Mouse (Mus musculus) small intestine, adult 2 months (tissue): Measurements from ENCODE around the gene AC140267.1. TPM values are rescaled to one million over a fixed set of nuclear protein-coding genes. Genes with fewer than 3 reads are reported as not detected.
A peak's percentile ranks its signal among the peaks of the same experiment; 100 is the strongest.

Source experiments
- H3K27ac ChIP-seq: fragments of 200-500 bp; 2 replicates; pipeline ENCODE4 v1.5.1; 2012; ENCODE audit warnings: low read depth, low read length, control low read depth, inconsistent platforms; ENCODE audit not compliant: insufficient read depth
- H3K27me3 ChIP-seq: fragments of 200-500 bp; 2 replicates; pipeline ENCODE4 v1.6.1; 2012; ENCODE audit warnings: mild to moderate bottlenecking, moderate library complexity, low read length, inconsistent platforms; ENCODE audit not compliant: control insufficient read depth, insufficient read depth
- H3K36me3 ChIP-seq: fragments of 200-500 bp; 2 replicates; pipeline ENCODE4 v1.6.1; 2012; ENCODE audit warnings: mild to moderate bottlenecking, low read length, control low read depth, inconsistent platforms; ENCODE audit not compliant: control insufficient read depth, insufficient read depth
- H3K4me1 ChIP-seq: fragments of 200-500 bp; 2 replicates; pipeline ENCODE4 v1.6.1; 2012; ENCODE audit warnings: low read length, inconsistent platforms, mixed read lengths; ENCODE audit not compliant: control insufficient read depth, insufficient read depth, insufficient read length
- H3K4me3 ChIP-seq: fragments of 200-500 bp; 2 replicates; pipeline ENCODE4 v1.5.1; 2012; ENCODE audit warnings: low read depth, mild to moderate bottlenecking, control low read depth, inconsistent platforms, low read length, moderate library complexity
- CTCF ChIP-seq: fragments of 200-500 bp; IDR thresholded peaks from 2 replicates; pipeline ENCODE4 v1.5.1; 2012; ENCODE audit warnings: low read depth, mild to moderate bottlenecking, control low read depth, inconsistent platforms, low read length, moderate library complexity, mixed read lengths; ENCODE audit not compliant: insufficient replicate concordance, insufficient read length; ENCODE audit errors: extremely low read depth
- POLR2A ChIP-seq: fragments of 200-500 bp; IDR thresholded peaks from 2 replicates; pipeline ENCODE4 v1.6.1; 2012; ENCODE audit warnings: low read depth, mild to moderate bottlenecking, control low read depth, inconsistent platforms, low read length, moderate library complexity
- WGBS: fragments of 180-500 bp; shearing (Covaris S2); methylation state at CpG from one replicate; pipeline ENCODE4 v1.1.7; 2018; 5-methylcytosine and 5-hydroxymethylcytosine counted together
- polyA plus RNA-seq: library from polyadenylated mRNA; depleted of rRNA; stranded (reverse); fragments of >200 nt; gene quantifications from 2 replicates; pipeline ENCODE4 v1.2.3, GENCODE M21; 2012

The AC140267.1 gene
- polyA plus RNA-seq, 1 experiment, result not detected

DNA sequence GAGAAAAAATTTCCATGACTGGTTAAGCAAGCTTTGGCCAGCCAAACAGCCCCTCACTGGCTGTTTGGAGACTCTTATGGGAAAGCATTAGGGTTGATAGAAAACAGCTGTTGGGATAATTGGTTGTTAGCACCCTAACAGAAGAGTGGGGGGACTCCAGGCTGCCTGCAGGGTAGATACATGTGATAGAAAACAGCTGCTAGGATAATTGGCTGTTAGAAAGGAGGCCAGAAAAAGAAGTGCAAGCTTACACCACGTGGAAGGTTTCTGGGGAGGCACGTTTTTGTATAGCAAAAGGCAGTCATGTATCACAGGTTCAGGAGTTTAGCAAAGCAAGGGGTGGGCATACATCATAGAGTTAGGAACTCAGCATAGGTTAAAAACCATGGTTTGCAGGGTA, 17.9 kb downstream of the AC140267.1 start:
- no peak for TF ChIP-seq CTCF
- peak overlapping the region; percentile 99 for H3K27ac ChIP-seq
- 32% methylated on average over 2 of the region's 2 CpGs for WGBS

DNA sequence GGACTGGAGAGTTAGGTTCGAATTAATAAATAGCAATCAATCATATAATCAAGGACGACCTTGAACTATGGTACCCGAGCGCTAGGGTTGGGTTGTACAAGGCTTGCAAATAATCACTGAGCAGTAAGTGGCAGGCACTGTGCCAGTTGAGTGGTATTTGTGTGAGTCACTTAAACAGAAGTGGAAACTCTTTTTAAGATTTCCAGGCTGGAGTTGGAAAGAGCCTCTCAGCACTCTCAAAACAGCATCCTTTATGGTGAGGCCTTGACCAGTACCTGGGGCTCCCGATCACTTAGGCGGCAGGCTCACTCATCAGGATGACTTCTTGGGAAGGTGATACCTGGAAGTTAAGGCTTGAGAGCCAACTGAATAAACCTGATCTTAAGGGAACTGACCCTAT, 18.6 kb downstream of the AC140267.1 start:
- peak overlapping the region; percentile 66 for H3K4me3 ChIP-seq
- no peaks in the 10 kb centered on the region for H3K27me3 ChIP-seq
- WGBS, result 9% methylated on average over 6 of the region's 6 CpGs

More for the DNA sequence above, 17.9 kb downstream of the AC140267.1 start:
- peaks cover 37% of the 10 kb centered on the region for H3K4me1 ChIP-seq
- no peaks in the 10 kb centered on the region for H3K27me3 ChIP-seq
- H3K36me3 ChIP-seq, result peaks cover 42% of the 10 kb centered on the region
- H3K4me3 ChIP-seq, result no peak overlapping the region

DNA sequence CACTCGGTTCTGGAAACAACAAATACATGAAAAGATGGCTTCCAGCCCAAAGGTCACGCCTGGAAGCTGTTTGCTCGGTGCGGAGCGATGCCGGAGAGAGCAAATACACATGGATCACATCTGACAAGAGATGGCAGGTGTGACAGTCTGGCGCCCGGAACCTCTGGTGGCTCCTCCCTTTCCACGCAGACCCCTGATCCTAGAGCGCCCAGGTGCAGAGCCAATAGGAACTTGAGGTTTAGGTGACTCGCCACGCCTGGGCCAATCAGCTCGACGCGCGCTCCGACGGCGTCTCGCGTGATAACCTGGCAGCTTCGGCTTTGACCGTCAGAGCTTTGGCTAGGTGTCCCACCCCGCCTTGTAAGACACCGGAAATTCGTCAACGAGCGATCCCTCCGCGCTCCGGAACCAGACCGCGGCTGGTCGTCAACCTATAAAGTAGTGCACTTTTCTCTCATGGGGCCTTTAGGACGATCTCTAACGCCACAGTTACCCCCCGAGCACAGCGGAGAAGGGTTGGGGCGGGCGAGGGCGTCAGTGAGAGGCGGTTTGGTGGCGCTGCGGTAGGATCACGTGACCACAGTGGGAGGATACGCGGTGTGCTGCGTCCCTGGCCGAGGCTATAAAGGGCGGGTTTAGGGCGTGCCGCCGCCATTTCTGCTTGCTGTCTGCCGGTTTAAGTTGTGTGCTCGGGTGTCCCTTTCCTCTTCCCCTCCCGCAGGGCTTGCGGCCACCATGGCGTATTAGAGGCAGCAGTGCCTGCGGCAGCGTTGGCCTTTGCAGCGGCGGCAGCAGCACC, 19.4 kb downstream of the AC140267.1 start, which contains the start of gene Atf4:
Atf4 (plus strand) TSS at position 338 of the 799 bp plus-strand sequence.
- Histone ChIP-seq H3K4me1 (peaks cover 29% of the 10 kb centered on the region; the same call in 1 of the 2 replicates), H3K27me3 (no peaks in the 10 kb centered on the region), H3K27ac (peak within 1 kb of the TSS; percentile 99), H3K4me3 (peak within 1 kb of the TSS; percentile 84), H3K36me3 (peaks cover 26% of the 10 kb centered on the region)
- under 1% methylated on average over 62 of the region's 62 CpGs for WGBS
- TF ChIP-seq CTCF (no peak), POLR2A (peak; percentile 100)

More for the DNA sequence above, 18.6 kb downstream of the AC140267.1 start:
- Histone ChIP-seq H3K4me1 (peaks cover 37% of the 10 kb centered on the region), H3K27ac (peak overlapping the region; percentile 99), H3K36me3 (peaks cover 35% of the 10 kb centered on the region)
- TF ChIP-seq POLR2A (no peak), CTCF (no peak)

DNA sequence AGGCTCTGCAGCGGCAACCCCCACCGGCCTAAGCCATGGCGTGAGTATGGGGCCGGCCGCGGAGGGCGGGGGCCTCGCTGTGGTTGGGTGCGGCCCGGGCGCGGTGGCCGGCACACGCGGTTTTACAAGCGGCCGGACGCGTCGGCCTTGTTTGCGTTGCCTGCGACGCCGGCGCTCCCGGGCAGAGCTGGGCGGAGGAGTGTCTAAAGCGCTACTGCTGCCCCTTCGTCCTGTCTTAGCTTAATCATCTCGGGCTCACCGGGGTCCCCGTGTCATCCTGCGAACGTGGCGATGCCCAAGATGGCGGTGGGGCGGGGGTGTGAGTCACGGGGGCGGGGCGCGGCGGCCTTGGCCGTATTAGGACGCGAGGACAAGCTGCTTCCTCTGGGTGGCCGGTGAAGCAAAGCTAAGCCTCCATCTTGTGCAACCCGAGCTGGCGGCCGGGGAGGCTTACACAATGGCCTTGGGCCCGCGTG, 20.0 kb downstream of the AC140267.1 start:
- Histone ChIP-seq H3K27me3 (no peaks in the 10 kb centered on the region), H3K36me3 (peaks cover 26% of the 10 kb centered on the region), H3K4me1 (peaks cover 29% of the 10 kb centered on the region; the same call in 1 of the 2 replicates), H3K4me3 (peak overlapping the region; percentile 84), H3K27ac (peak overlapping the region; percentile 96)
- under 1% methylated on average over 51 of the region's 51 CpGs for WGBS
- no peak; the same call in 1 of the 2 replicates for TF ChIP-seq POLR2A
- TF ChIP-seq CTCF, result no peak

DNA sequence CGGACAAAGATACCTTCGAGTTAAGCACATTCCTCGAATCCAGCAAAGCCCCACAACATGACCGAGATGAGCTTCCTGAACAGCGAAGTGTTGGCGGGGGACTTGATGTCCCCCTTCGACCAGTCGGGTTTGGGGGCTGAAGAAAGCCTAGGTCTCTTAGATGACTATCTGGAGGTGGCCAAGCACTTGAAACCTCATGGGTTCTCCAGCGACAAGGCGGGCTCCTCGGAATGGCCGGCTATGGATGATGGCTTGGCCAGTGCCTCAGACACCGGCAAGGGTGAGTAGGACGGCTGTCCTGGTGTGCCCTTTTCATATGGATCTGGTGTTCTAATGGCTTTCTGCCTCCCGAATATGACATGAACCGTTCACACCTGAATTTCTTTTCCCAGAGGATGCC, 20.6 kb downstream of the AC140267.1 start:
- Histone ChIP-seq H3K4me3 (peak overlapping the region; percentile 84), H3K4me1 (peaks cover 24% of the 10 kb centered on the region; the same call in 1 of the 2 replicates), H3K36me3 (peaks cover 25% of the 10 kb centered on the region), H3K27me3 (no peaks in the 10 kb centered on the region), H3K27ac (peak overlapping the region; percentile 83)
- no peak for TF ChIP-seq CTCF
- TF ChIP-seq POLR2A, result no peak
- 2% methylated on average over 16 of the region's 16 CpGs for WGBS

DNA sequence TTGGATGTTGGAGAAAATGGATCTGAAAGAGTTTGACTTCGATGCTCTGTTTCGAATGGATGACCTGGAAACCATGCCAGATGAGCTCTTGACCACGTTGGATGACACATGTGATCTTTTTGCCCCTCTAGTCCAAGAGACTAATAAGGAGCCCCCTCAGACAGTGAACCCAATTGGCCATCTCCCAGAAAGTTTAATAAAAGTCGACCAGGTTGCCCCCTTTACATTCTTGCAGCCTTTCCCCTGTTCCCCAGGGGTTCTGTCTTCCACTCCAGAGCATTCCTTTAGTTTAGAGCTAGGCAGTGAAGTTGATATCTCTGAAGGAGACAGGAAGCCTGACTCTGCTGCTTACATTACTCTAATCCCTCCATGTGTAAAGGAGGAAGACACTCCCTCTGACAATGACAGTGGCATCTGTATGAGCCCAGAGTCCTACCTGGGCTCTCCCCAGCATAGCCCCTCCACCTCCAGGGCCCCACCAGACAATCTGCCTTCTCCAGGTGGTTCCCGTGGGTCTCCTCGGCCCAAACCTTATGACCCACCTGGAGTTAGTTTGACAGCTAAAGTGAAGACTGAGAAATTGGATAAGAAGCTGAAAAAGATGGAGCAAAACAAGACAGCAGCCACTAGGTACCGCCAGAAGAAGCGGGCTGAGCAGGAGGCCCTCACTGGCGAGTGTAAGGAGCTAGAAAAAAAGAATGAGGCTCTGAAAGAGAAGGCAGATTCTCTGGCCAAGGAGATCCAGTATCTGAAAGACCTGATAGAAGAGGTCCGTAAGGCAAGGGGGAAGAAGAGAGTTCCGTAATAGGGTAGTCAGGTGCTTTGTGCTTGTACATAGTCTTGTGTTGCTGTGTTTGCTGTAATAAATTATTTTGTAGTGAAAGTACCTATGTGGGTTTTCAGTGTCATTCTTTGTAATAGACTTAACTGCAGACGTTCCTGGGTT, 21.3 kb downstream of the AC140267.1 start:
- H3K36me3 ChIP-seq, result peaks cover 23% of the 10 kb centered on the region
- peaks cover 24% of the 10 kb centered on the region; the same call in 1 of the 2 replicates for H3K4me1 ChIP-seq
- 18% methylated on average over 12 of the region's 12 CpGs for WGBS
- peak overlapping the region; percentile 83 for H3K27ac ChIP-seq
- no peaks in the 10 kb centered on the region for H3K27me3 ChIP-seq
- H3K4me3 ChIP-seq, result peak overlapping the region; percentile 84
- TF ChIP-seq CTCF (no peak), POLR2A (no peak)
